Comparison of ENCODE assay signal across 22 mouse cellular contexts in genomic region chr6:113276846-113277245, GRCm38 (mm10). TPM values are rescaled to one million over a fixed set of nuclear protein-coding genes. Genes with fewer than 3 reads are reported as not detected.
DNase-seq lines count a peak whose midpoint lies in the region; ATAC-seq and TF ChIP-seq lines count a peak whose summit lies in the region.
"Had no signal": no experiment of that assay in that cellular context is flagged by ENCODE, and none has a peak within 500 bp of the region (broad histone marks: within the 10 kb centered on the region; RNA-seq: fewer than 3 reads in every experiment).

No protein-coding gene starts in this region.

- H3K36me3 ChIP-seq in myocyte (ENCODE audit: control insufficient read depth, insufficient read depth) = peaks cover 6% of the 10 kb centered on the region
- no peaks in the 10 kb centered on the region; the same call in 1 of the 2 replicates for H3K36me3 ChIP-seq in forebrain, embryonic 11.5 days (ENCODE audit: control insufficient read depth, insufficient read depth, low read length)

- no peaks in the 10 kb centered on the region for H3K27me3 ChIP-seq in myocyte (ENCODE audit: control insufficient read depth, insufficient read depth, insufficient read length)
- H3K27me3 ChIP-seq in forebrain, embryonic 11.5 days (ENCODE audit: control insufficient read depth, insufficient read depth, low read length) = peaks cover 2% of the 10 kb centered on the region; the same call in 1 of the 2 replicates

- no peak overlapping the region for H3K9ac ChIP-seq in forebrain, embryonic 11.5 days (ENCODE audit: low read length)

- no peaks in the 10 kb centered on the region for H3K4me1 ChIP-seq in forebrain, embryonic 11.5 days (replicated peaks; ENCODE audit: control insufficient read depth, insufficient read depth, low read length)

- H3ac ChIP-seq in myocyte (ENCODE audit: control insufficient read depth, insufficient read length) = no peak overlapping the region

- H3K9me3 ChIP-seq in forebrain, embryonic 11.5 days (ENCODE audit: control insufficient read depth, low read length) = no peaks in the 10 kb centered on the region

- no peak overlapping the region for H3K27ac ChIP-seq in forebrain, embryonic 11.5 days (ENCODE audit: low read depth, low read length)

- no peak for TF ChIP-seq POLR2A in myocyte (IDR thresholded peaks at IDR 0.05; ENCODE audit: insufficient read length, low read depth)

- no peak overlapping the region for H3K4me3 ChIP-seq in myocyte
- H3K4me3 ChIP-seq in forebrain, embryonic 11.5 days (ENCODE audit: low read depth, low read length) = no peak overlapping the region

- no peak for ATAC-seq in forebrain, embryonic 11.5 days (replicated peaks; ENCODE audit: low FRiP score)
- ATAC-seq: forebrain, embryonic 16.5 days; hindbrain, embryonic 16.5 days; intestine, embryonic 16.5 days; midbrain, embryonic 16.5 days had no signal

- intact Hi-C loops in left cerebral cortex, postnatal 25 days (cut with DNase I) = no loop called here
- intact Hi-C loops in left cerebral cortex, postnatal 10 days (cut with DNase I) = no loop called here

- H3K4me2 ChIP-seq in myocyte (ENCODE audit: low read depth) = no peak overlapping the region
- no peak overlapping the region for H3K4me2 ChIP-seq in forebrain, embryonic 11.5 days (ENCODE audit: low read depth, low read length, severe bottlenecking)
- H3K4me2 ChIP-seq: liver, embryonic 11.5 days had no signal

- peak; percentile 35 to 66 for DNase-seq in frontal cortex, postnatal 36 days (ENCODE audit: low spot score in 2 of 2)
- no peak for DNase-seq in frontal cortex, postnatal 10 days (ENCODE audit: low spot score in 2 of 2)
- DNase-seq in left cerebral cortex, postnatal 25 days (ENCODE audit: low spot score in 2 of 2) = peak; percentile 38 to 65
- no peak for DNase-seq in left cerebral cortex, postnatal 10 days (ENCODE audit: extremely low spot score in 1 of 2, low spot score in 2 of 2)
- peak; percentile 73 for DNase-seq in NIH3T3 (ENCODE audit: low read depth)
- DNase-seq in forebrain, embryonic 11.5 days (ENCODE audit: low spot score) = no peak
- DNase-seq: adrenal gland, adult 2 months; B cell, adult 2 months; cerebellum, adult 9-11 months; heart, adult 18-20 months; lung, adult 2 months; lung, postnatal 36 days; thymus, postnatal 25 days had no signal

- no peaks in the 10 kb centered on the region for H3K79me2 ChIP-seq in myocyte (ENCODE audit: control insufficient read depth, insufficient read depth)

- WGBS in forebrain, embryonic 11.5 days = 78% methylated on average over 4 of the region's 4 CpGs

TF ChIP-seq in myocyte, 11 proteins besides CTCF, POLR2A, EP300 and RAD21:
- TF ChIP-seq MYOG (IDR thresholded peaks at IDR 0.05; ENCODE audit: control insufficient read depth in 1 of 3, insufficient read depth in 1 of 3, insufficient read length in 2 of 3, low read depth in 2 of 3) = peak in 1 of 3 experiments; percentile 18
- TF ChIP-seq MYOD1 (IDR thresholded peaks at IDR 0.05; ENCODE audit: control insufficient read depth in 1 of 3, insufficient read length in 2 of 3, low read depth in 2 of 3) = peak in 2 of 3 experiments; percentile 18 to 29
- TF ChIP-seq CEBPB (IDR thresholded peaks at IDR 0.05; ENCODE audit: insufficient read depth, poor library complexity, severe bottlenecking) = no peak
TF ChIP-seq in myocyte: peak in this region for 2.

RNA-seq across cellular contexts. Expression of gene Cpne9, which starts 5.3 kb away (rescaled TPM):
- total RNA-seq in left cerebral cortex, postnatal 25 days (2021) = 10 to 100 TPM; 65.3 to 72.2 TPM
- total RNA-seq in left cerebral cortex, postnatal 10 days (2021) = 10 to 100 TPM; 21.0 to 22.3 TPM
- 0.08 TPM for polyA plus RNA-seq in myocyte (2012; fragmentation: generic; extraction: Trizol)
- 0.13 and 0.52 TPM in 2 replicates for polyA plus RNA-seq in forebrain, embryonic 11.5 days (2014; fragmentation: Nextera tagmentation; extraction: Ambion mirVana)
- total RNA-seq: gastrocnemius, adult 8-10 months; heart, adult 18-20 months had no signal
- polyA plus RNA-seq: intestine, embryonic 16.5 days; kidney, embryonic 16.5 days; large intestine, adult 2 months had no signal

RNA-seq across cellular contexts. Expression of gene Brpf1, which starts 30.1 kb away (rescaled TPM):
- 10 to 100 TPM; 29.2 to 29.6 TPM for total RNA-seq in left cerebral cortex, postnatal 25 days (2021)
- total RNA-seq in left cerebral cortex, postnatal 10 days (2021) = 10 to 100 TPM; 24.7 TPM
- polyA plus RNA-seq in myocyte (2012; fragmentation: generic; extraction: Trizol) = 15.0 TPM
- polyA plus RNA-seq in forebrain, embryonic 11.5 days (2014; fragmentation: Nextera tagmentation; extraction: Ambion mirVana) = 31.9 and 35.4 TPM in 2 replicates

RNA-seq across cellular contexts. Expression of gene Mtmr14, which starts 39.2 kb away (rescaled TPM):
- 10 to 100 TPM; 14.4 to 16.6 TPM for total RNA-seq in left cerebral cortex, postnatal 25 days (2021)
- total RNA-seq in left cerebral cortex, postnatal 10 days (2021) = 10 to 100 TPM; 24.8 to 26.2 TPM
- 16.8 TPM for polyA plus RNA-seq in myocyte (2012; fragmentation: generic; extraction: Trizol)
- polyA plus RNA-seq in forebrain, embryonic 11.5 days (2014; fragmentation: Nextera tagmentation; extraction: Ambion mirVana) = 50.5 and 50.8 TPM in 2 replicates

RNA-seq across cellular contexts. Expression of gene Ogg1, which starts 49.9 kb away (rescaled TPM):
- 1 to 10 TPM; 6.0 to 6.1 TPM for total RNA-seq in left cerebral cortex, postnatal 25 days (2021)
- 1 to 10 TPM; 5.5 to 6.4 TPM for total RNA-seq in left cerebral cortex, postnatal 10 days (2021)
- 11.8 TPM for polyA plus RNA-seq in myocyte (2012; fragmentation: generic; extraction: Trizol)
- polyA plus RNA-seq in forebrain, embryonic 11.5 days (2014; fragmentation: Nextera tagmentation; extraction: Ambion mirVana) = 14.2 and 14.5 TPM in 2 replicates

Comparison
In these comparisons a context has a peak if more than half of its experiments do, and no peak if none do; other contexts are left out.
1. DNase-seq: peak in frontal cortex, postnatal 36 days (2 of 2), left cerebral cortex, postnatal 25 days (2 of 2) and NIH3T3 (single experiment); none in frontal cortex, postnatal 10 days (0 of 2), left cerebral cortex, postnatal 10 days (0 of 2) and forebrain, embryonic 11.5 days (single experiment).